Mouse (Mus musculus): ENCODE measurements around the gene Plxdc1.

DNA sequence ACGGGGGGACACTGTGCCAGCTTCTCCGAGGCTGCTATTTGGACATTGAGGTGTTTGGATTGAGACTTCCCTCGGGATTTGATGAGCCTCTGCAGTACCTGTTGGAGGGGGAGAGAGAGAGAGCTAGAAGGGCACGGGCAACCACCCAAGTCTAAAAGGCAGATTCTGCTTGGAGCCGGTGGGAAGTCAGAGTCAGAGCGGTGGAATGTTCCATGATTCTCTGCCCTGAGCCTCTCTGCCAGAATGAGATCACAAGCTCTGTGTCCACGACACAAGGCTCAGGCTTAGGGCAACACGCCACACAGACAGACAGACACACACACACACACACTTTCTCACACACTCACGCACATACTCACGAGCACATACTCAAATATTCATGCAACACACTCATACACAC lies 19.4 kb upstream of the Plxdc1 start:
- TF ChIP-seq POLR2A (IDR thresholded peaks at IDR 0.05; ENCODE audit: insufficient read depth, low read depth, low read length) = no peak
- TF ChIP-seq CTCF (IDR thresholded peaks at IDR 0.05; ENCODE audit: insufficient read depth, low read depth, low read length) = no peak
